Mouse (Mus musculus): ENCODE measurements around the gene Myh3.

DNA sequence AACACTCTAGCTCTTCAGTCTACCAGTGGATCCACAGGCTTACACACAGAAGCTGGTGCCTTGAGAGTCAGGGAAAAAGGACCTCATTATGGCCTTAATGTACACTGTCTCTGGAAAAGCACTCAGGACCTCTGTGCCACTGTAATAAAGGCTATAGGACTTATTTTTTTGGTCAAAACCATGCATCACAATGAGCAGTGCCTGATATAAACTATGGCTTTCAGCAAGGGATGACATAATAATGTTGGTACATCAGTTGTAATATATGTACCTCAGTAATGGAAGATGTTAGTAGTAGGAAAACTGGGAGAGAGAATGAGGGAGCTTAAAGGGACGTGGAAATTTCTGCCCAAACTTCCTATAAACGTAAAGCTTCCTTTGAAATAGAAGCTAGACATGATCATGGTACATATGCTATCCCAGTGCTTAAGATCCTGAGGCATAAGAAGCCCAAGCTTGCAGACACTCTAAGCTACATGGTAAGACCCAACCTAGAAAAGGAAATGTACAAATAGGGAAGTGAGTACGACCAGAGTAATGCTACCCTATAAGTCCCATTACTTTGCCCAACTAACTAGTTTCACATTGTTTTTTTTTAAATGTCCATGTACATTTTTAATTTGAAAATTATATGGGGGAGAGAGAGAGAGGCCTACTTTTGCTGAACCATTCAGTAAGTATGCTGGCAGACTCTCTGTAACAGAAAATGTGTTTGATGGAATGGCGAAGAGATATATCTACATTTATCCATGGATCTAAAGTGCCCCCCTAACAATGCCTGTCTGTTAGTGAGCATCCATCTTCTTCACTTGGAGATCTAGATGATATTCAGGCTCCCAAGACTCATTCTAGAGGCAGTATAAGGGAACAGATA is 68.5 kb downstream of the Myh3 start:
- no peak for TF ChIP-seq POLR2A (IDR thresholded peaks at IDR 0.05; ENCODE audit: borderline replicate concordance, insufficient read depth, low read length)
- no peak for TF ChIP-seq CTCF (IDR thresholded peaks at IDR 0.05; ENCODE audit: borderline replicate concordance, insufficient read depth, low read depth, low read length)

Measured in cerebellum, adult 2 months (tissue).